Comparison of ENCODE assay signal across 9 mouse cellular contexts in genomic region chr4:55292277-55292676, GRCm38 (mm10). TPM values are rescaled to one million over a fixed set of nuclear protein-coding genes. Genes with fewer than 3 reads are reported as not detected.
DNase-seq lines count a peak whose midpoint lies in the region; ATAC-seq and TF ChIP-seq lines count a peak whose summit lies in the region.
"Had no signal": no experiment of that assay in that cellular context is flagged by ENCODE, and none has a peak within 500 bp of the region (broad histone marks: within the 10 kb centered on the region; RNA-seq: fewer than 3 reads in every experiment).

No protein-coding gene starts in this region.

- H3K27ac ChIP-seq in layer of hippocampus, adult 2 months, result no peak overlapping the region
- H3K27ac ChIP-seq: lung, embryonic 15.5 days had no signal

- in situ Hi-C loops in Patski (cut with MboI; ENCODE audit: low pct_unique_long_range_greater_than_20kb), result no loop called here

- DNase-seq in adrenal gland, adult (ENCODE audit: inconsistent age in 2 of 2, low spot score in 1 of 2), result peak; percentile 9 to 26
- no peak for DNase-seq in adrenal gland, postnatal 25 days
- no peak for DNase-seq in layer of hippocampus, adult 2 months (ENCODE audit: low spot score in 2 of 2)
- no peak for DNase-seq in layer of hippocampus, postnatal 25 days (ENCODE audit: extremely low spot score in 1 of 2, low spot score in 1 of 2)
- DNase-seq in Patski (ENCODE audit: low read depth, low spot score), result no peak
- no peak for DNase-seq in cerebellum, postnatal 36 days
- no peak for DNase-seq in gastrocnemius, postnatal 25 days

- no peak overlapping the region for H3K4me3 ChIP-seq in layer of hippocampus, adult 2 months
- H3K4me3 ChIP-seq: lung, embryonic 15.5 days had no signal

- no peak for ATAC-seq in Patski
- ATAC-seq in megakaryocyte progenitor cell, adult 5-6 weeks (replicated peaks; ENCODE audit: poor library complexity), result peak; percentile 81

- CTCF ChIA-PET in Patski (lab: Charles Lee), result interaction anchor here (1.7 kb wide), 1 partner anchor 106 kb away, joined by 5 read pairs; no protein-coding TSS in a partner anchor

- POLR2A ChIA-PET in Patski (lab: Charles Lee), result no interaction called here

- peak; percentile 67 for TF ChIP-seq CTCF in layer of hippocampus, adult 2 months (conservative IDR thresholded peaks at IDR 0.05)
- peak; percentile 68 for TF ChIP-seq CTCF in Patski (IDR thresholded peaks at IDR 0.05)

- H3K27me3 ChIP-seq in Patski, result no peaks in the 10 kb centered on the region

RNA-seq across cellular contexts. Expression of gene Rad23b, which starts 57.6 kb away (rescaled TPM):
- 123 and 152 TPM in 2 replicates for total RNA-seq in adrenal gland, postnatal 25 days (2021)
- total RNA-seq in layer of hippocampus, adult 2 months (2021), result 100 to 1,000 TPM; 173 to 183 TPM
- 100 to 1,000 TPM; 169 to 176 TPM for total RNA-seq in layer of hippocampus, postnatal 25 days (2021)
- 133 TPM for polyA plus RNA-seq in Patski (2021)
- total RNA-seq in megakaryocyte progenitor cell, adult 5-6 weeks (2015), result 117 and 123 TPM in 2 replicates
- 146 and 165 TPM in 2 replicates for total RNA-seq in megakaryocyte progenitor cell, adult 5-6 weeks (2017)
- 100 to 1,000 TPM in 1 of 2 experiments, 10 to 100 TPM in 1; 99.6 to 101 TPM for total RNA-seq in gastrocnemius, postnatal 25 days (2021)

Comparison
In these comparisons a context has a peak if more than half of its experiments do, and no peak if none do; other contexts are left out.
1. DNase-seq: peak in adrenal gland, adult (2 of 2); none in adrenal gland, postnatal 25 days (single experiment), layer of hippocampus, adult 2 months (0 of 2), layer of hippocampus, postnatal 25 days (0 of 2), Patski (single experiment), cerebellum, postnatal 36 days (0 of 2) and gastrocnemius, postnatal 25 days (single experiment).